Mouse (Mus musculus): ENCODE measurements around the gene Acly.

Acly gene

DNA sequence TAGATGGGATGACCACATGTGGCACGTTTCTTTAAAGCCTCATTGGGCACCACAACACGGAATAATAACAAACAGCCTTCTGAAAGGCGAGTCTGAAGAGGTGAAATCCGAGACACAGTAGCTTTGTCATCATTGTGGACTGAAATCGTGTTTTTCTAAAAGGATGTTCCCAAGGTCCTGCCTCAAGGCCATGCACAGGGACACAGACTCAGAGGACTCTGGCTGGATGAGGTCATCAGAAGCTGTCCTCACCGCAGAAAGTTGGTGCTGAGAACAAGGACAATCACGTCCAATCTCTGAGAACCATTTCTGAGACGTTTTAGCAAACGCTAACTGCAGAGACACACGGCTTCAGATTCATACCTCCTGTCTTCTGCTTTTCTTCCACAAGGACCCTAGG is 14.1 kb downstream of the Acly start:
- in situ Hi-C loops (cut with MboI, MseI): no loop called here

DNA sequence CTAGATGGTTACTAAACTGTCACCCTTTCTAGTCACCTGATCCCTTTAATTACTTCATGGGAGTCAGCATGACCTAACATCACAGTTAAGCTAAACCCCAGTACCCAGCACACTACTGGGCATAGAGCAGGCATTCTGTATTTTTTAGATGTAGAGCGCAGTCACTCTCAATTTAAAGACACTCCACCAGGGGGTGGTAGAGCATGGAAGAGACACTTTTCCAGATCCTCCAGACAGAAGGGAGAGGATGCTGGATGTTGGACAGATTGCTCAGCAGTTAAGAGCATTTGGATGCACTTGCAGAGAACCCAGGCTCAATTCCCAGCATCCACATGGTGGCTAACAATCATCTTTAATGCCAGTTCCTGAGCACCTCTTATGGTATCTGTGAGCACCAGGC is 15.4 kb downstream of the Acly start:
- in situ Hi-C loops (cut with MboI, MseI): no loop called here

DNA sequence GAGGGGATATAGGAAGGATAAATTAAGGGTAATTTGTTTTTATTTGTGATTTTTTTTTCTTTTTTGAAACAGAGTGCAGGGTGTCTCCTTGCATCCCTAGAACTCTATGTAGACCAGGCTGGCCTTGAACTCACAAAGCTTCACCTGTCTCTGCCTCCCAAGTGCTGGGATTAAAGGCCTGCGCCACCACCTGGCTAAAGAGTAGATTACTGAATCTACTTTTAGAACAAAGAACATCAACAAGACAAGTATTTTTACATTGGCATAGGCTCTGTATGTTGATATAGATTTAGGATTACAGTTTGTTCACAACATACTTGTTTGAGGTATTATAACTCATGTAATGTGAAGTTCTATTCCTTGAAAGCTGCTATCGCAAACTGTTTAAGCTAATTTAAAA is 17.2 kb downstream of the Acly start:
- in situ Hi-C loops (cut with MboI, MseI): no loop called here

DNA sequence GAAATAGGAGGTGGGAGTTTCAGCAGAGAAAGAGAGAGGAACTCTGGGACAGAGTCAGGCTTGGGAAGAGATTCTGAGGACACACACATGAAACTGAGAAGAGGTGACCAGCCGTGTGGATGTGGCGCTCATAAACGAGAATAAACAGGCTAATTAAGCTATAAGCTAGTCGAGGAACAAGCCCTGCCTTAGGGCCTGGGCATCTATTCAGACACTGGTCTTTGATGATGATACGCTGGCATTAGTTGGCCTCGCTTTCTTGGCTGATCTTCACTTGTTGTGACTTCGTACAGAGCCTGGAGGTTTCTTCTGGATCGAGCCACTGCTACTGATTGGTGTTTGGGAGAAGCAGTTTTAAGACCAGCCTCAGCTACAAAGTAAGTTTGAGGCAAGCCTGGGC is 21.8 kb downstream of the Acly start:
- in situ Hi-C loops (cut with MboI, MseI): loop anchor here in 1 of 2 experiments (10.0 kb wide), 1 partner anchor 1511 kb away; no protein-coding TSS in a partner anchor

DNA sequence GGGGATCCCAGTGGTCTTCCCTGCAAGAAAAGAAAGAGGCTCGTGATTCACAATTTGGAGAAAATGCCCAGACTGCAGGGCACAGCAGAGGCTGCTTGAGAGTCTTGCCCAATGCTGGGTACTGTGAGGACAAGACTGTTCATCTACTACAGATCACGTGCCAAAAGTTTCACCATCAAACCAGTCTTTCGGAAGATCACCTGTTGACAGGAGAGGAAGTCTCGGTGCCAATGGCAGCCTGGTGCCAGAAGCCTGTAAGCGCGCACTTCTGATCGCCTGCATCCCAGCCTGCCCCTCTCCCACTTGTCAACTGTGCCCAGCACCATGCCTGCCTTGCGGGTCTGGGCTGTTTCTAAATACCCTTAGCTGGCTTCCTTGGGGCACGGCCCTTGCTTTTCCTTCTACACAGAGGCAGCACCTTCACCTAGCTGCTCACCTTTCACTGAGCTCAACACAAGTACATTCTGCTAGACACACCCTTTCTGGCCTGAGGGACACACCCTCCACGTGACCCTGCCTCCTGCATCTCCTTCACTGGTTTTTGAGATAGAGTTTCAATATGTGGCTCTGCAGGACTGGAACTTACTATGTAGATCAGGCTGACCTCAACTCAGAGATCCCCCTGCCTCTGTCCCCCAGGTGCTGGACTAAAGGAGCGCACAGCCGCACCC is 22.7 kb downstream of the Acly start:
- in situ Hi-C loops (cut with MboI, MseI): loop anchor here in 1 of 2 experiments (5.0 to 10.0 kb wide), 2 partner anchors 367 to 1510 kb away; no protein-coding TSS in a partner anchor

DNA sequence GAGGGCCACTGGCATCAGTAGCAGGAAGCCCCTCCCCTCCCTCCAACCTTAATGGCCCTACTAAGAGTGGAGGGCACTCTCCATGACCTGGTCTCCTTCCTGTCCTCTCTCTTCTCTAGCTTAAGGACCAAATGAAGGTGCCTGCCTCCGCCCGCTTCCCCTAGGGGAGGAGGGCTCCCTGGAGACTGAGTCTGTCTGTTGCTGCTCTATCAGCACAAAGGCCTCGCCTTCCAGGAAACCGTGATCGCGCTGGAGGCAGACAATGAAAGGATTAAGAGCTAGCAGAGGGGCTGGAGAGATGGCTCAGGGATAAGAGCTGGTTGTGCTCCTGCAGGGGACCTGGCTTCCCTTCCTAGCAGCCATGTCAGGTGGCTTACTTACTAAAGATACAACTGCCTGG is 26.5 kb downstream of the Acly start:
- in situ Hi-C loops (cut with MboI, MseI): loop anchor here in 1 of 2 experiments (5.0 to 10.0 kb wide), 2 partner anchors 371 to 1507 kb away; no protein-coding TSS in a partner anchor

DNA sequence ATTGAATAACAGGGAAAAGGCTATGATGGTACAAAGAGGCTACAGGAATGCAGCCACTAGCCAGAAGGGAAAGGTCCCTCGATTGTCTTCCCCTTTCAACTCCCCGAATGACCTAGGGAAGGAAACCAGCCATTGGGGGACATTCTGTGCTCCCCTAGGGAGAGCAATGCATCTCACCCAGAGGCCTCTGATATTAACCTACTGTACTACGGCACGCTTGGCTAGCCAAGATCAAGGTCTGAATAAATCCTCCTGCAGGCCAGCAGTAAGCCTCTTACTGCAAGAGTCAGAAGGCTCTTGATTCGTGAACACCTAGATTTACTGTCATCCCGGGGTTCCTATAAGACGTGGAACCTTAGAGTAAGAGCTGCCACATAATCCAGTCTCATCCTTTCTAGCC is 27.1 kb downstream of the Acly start:
- in situ Hi-C loops (cut with MboI, MseI): loop anchor here in 1 of 2 experiments (5.0 to 10.0 kb wide), 2 partner anchors 372 to 1506 kb away; no protein-coding TSS in a partner anchor

DNA sequence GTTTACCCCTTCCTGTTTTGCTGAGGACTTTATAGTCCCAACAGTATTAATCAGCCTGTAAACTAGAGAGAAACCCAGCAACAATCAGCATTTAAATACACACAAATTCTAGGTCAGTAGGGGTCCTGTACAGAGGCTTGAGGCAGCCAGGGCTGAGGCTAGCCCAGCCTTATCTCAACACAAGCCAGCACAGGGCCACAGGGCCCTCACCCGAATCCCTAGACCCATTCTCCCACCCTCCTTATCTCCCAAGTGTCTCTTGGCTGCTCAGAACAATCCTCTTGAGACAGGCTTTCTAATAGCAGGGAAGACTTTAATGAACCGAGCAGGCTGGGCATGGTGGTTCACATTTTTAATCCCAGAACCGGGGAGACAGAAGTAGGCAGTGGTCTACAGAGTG is 27.6 kb downstream of the Acly start:
- in situ Hi-C loops (cut with MboI, MseI): loop anchor here in 1 of 2 experiments (5.0 to 10.0 kb wide), 2 partner anchors 372 to 1505 kb away; no protein-coding TSS in a partner anchor

DNA sequence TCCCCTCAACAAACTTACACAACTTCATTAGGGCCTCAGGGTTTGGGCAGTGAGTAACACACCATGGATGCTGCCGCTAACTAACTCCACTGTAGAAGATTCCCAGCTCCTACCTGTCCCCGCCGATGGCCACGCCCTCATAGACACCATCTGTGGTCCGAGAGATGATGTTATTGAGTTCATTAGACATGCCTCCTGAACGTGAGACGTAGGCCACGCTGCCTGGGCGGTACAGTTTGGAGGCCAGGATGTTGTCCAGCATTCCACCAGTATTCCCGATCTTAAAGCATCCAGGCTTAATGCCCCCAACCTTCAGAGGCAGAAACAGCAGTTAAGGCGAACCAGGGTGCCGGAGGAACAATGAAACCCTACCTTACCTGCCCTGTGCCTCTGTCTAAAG is 34.0 kb downstream of the Acly start:
- in situ Hi-C loops (cut with MboI, MseI): no loop called here

DNA sequence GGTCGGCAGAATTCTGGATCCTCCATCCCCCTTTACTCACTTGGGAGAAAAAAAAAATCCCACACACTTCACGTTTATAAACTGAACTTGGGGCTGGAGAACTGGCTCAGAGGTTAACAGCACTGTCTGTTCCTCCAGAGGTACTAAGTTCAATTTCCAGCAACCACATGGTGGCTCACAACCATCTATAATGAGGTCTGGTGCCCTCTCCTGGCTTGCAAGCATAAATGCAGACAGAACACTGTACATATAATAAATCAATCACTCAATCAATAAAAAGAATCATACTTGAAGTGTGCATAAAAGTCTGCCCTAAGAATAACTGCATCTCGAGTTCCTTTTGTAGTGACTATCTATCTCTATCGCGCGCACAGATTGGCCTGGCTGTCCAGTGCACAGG is 36.8 kb downstream of the Acly start:
- in situ Hi-C loops (cut with MboI, MseI): no loop called here

DNA sequence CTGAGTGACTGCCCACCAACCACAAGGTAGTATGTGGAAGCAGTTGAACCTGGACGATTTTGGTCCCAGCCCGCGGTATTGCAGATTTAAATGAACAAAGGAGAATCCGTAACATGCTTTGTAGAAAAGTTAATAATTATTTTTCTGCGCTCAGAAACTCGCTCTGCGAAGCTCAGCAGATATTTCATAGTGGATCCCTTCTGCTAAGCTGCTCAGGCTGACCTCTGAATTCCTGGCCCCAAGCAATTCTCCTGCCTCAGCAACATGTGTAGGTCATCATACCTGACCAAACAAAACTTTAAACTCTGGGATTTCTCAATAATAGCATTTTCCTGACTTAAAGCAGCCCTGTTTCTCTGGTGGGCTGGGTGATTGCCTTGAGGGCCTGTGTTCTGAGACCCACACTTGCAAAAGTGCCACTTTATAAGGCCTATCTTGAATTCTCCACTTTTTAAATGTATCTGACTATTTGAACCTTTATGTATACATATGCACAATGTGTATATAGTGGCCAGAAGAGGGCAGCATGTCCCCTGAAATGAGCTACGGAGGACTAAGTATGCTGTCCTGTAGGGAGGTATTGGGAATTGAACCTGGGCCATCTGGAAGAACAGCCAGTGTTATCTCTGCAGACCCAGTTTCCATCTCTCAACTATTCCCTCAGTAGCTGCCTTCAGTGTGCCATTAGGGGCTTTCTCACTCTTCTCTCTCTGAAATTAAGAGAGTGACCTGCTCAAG is 41.8 kb downstream of the Acly start:
- in situ Hi-C loops (cut with MboI, MseI): loop anchor here in 1 of 2 experiments (10.0 kb wide), 1 partner anchor 121 kb away; no protein-coding TSS in a partner anchor

DNA sequence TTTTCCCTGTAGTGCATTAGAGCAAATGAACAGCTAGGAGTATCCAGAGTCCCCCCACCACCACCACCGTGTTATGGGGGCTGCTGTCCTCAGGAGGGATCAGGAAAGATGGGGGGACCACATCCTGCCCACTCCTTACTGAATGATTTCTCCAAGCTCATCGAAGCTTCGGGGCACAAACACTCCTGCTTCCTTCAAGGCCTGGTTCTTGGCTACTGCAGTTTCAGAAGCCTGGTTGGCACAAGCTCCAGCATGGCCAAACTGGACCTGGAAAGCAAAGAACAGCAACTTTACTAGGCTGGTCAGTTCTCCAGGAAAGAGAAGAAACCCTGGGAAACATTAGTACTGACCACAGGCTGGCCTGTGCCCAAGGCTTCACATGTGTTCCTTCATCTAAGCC is 43.3 kb downstream of the Acly start:
- in situ Hi-C loops (cut with MboI, MseI): loop anchor here in 1 of 2 experiments (10.0 kb wide), 1 partner anchor 120 kb away; no protein-coding TSS in a partner anchor

DNA sequence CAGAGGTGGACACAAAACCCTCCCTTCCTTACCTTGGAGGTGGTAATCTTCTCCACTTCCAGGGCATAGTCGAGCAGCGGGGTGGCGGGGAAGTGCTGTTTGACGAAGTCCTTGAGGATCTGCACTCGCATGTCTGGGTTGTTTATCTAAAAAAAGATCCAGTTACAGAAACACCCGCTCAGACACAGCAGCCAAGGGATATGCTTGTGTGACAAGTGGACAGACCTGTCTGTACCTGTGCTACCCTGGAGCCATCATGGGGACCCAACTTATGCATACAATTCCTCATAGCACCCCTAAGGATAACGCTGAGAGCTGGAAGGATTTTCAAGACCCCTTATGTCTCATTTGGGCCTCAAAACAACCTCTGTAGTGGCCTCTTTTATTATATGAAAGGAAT is 48.6 kb downstream of the Acly start:
- in situ Hi-C loops (cut with MboI, MseI): no loop called here

DNA sequence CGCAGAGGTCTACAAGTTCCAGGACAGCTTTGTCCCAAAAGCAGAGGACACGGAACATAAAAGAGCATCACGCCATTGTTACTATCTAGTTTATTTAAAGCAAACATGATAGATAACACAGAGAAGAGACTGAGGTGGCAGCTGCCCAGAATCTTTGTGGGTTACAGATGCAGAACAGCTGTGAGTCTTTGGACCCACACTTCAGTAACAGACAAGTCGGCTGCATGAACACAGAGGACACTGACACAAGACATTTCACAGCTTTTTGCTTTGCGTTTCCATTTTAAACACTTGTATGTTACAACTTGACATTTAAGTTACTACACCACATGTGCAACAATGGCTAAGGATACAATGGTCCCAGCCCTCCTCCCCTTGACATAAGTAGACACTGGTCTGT is 51.5 kb downstream of the Acly start:
- in situ Hi-C loops (cut with MboI, MseI): no loop called here

DNA sequence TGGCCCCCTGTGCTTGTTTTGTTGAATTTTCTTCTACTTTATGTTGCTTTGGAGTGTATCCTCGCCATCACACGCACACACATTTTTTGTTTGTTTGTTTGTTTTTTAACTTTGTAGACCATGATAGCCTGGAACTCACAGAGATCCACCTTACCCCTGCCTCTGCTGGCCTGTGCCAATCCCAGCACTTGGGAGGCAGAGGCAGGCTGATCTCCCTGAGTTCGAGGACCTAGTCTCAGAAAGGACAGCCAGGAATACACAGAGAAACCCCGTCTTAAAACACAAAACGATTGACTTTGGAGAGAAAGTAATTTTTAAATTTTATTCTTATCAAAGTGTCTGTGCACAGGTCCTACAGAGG is 54.9 kb downstream of the Acly start:
- in situ Hi-C loops (cut with MboI, MseI): no loop called here

DNA sequence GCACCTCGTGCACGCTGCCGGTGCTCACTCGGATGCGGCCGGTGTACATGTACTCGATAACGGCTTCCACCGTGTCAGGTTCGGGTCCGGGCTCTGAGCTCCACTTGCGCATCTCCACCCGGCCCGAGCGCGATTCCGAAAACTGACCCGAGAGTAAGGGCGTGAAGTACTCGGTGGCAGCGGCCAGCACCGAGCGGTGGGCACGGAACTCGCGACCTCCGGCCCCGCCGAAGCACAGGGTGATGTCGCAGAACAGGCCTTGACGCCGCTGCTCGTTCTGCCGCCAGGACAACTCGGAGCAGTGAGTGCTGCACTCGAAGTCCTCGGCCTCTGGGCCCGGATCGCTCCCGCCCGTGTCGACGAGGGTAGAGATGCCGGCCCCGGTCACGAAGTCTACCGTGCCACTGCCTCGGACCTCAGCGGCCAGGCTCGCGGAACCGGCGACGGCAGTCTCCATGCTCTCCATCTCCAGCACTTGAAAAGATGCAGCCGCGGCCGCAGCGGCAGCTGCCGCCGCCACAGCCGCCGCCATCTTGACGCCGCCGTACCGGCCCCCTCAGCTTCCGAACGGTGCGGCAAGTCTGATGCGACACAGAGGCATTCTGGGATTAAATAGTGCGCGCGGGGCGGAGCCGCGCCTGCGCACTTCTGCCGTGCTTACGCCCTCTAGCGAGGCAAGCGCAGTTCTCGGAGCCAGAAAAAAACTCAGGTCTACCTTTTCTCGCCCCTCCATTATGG is 55.4 kb downstream of the Acly start, which contains the start of gene Klhl11:
TSS of gene Klhl11 (minus strand) at position 545 of the 738 bp plus-strand sequence.
- in situ Hi-C loops (cut with MboI, MseI): no loop called here

DNA sequence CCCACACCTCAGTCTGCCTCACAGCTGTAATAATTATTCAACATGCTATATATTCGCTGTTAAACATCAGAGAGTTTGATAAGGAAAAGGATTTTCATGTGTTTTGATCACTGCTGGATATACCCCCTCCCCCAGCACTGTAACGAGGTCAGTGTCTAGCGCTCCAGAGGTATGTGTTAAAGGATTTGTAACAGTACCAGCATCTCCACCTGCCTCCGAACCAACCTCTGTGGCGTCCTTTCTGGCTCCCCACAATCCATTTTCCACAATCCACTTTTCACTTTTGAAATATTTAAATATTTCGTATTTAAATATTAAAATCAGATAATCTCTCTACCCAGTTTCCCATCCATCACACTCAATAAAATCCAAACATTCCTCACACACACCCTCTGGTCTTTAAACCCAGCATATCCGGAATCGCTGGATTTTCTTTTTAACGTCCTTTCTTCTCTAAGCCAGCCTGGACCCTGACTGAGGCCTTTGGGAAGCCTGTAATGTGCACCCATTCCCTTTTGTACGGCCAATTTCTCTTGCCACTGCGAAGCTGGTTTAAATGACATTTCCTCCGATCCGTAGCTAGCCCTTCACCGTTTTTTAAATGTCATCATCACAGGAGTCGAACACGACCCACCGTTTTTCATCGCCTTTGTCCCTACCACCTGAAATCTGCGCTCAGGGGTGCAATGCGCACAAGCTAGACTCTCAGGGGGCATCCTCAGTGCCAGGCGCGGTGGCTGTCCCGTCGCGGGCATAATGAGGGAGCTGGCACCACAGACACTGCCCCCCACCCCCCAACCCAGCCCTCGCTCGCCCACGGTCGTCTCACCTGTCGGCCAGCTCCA is 56.2 kb downstream of the Acly start:
- in situ Hi-C loops (cut with MboI, MseI): no loop called here

DNA sequence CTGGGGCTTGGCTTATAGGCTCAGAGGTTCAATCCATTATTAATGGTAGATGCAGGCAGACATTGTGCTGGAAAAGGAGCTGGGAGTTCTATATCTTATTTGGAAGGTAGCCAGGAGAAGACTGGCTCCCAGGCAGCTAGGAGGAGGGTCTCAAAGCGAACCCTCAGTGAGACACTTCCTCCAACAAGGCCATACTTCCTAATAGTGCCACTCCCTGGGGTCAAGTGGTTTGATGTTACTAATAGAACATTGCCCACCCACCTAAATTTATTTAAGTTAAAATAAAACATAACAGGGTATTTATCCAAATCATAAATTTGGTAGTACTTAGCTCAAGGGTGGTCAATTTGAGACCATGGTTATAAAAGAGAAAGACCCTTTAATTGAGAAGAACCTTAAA is 62.0 kb downstream of the Acly start:
- in situ Hi-C loops (cut with MboI, MseI): no loop called here

DNA sequence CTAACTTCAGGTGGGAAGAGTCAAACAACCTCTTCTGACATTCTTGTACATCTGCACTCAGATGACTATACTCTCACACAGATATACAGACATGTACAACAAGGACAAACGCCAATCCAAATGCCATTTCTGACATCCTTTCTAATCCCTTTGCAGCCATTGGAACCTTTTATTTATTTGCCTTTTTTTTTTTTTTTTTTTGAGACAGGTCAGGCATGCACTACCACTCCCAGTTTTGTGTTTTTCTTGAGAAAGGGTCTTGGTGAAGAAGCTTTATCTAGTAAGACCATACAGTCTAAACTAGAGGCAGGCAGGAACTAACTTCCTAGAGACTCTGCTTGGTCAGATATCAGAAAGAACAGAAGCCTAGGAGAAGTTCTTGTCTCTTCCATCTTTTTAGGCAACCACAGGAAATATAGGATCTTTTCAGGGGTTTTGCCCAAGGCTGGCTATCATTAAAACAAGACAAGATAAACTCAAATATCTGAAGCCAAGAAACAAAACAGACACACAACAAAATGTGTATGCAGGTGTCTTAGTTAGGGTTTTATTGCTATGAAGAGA is 62.5 kb downstream of the Acly start:
- in situ Hi-C loops (cut with MboI, MseI): no loop called here

DNA sequence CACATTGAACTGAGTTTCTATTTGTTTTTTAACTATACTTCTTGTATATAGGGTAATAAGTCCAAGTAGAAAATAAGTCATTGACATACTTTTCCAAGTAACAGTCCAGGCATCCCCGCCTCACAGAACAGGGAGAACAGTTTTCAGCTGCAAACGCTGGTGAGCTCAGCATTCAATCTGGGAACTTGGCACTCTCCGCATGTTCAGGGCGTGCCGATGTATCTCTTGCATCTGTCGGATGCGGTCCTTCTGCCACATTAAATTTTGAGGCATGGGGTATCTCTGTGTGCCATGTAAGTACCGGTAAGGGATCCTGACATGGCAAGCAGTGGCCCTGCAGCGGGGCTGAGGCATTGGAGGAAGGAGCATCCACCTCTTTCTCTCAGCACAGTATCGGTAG is 65.1 kb downstream of the Acly start:
- in situ Hi-C loops (cut with MboI, MseI): no loop called here

DNA sequence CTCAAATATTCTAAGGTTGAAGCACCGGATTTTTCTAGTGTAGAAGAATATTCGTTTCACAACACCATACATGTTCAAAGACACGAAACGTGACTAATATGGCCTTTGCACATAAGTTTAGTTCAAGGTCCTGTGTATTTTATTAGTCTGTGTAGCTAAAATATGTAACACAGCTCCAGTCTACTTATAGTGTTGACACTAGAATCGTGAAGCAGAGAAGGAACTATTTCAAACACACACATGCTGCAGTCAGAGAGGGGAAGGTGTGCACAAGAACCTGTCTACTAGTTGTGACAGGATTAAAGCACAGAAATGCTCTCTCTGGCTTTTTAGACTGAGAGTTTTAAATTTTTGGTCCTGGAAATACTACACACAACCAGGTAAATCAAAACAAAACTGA is 70.1 kb downstream of the Acly start:
- in situ Hi-C loops (cut with MboI, MseI): no loop called here
